Mouse (Mus musculus) MEL (cell line): ENCODE measurements around the gene Pdlim4.

Experiments used
- CTCF ChIP-seq, 3 experiments: IDR thresholded peaks in 2 of 3; conservative IDR thresholded peaks in 1 of 3; 2 replicates each; pipeline ENCODE4 v1.5.1; 2011 to 2012; ENCODE audit warnings: low read length in 3 of 3, low read depth in 2 of 3, mild to moderate bottlenecking in 2 of 3, improper control_type of control experiment in 1 of 3, inconsistent platforms in 1 of 3, mixed read lengths in 1 of 3, moderate library complexity in 1 of 3; ENCODE audit not compliant: control insufficient read depth in 1 of 3, insufficient read depth in 1 of 3, poor library complexity in 1 of 3, severe bottlenecking in 1 of 3
- EP300 ChIP-seq, 2 experiments: IDR thresholded peaks; 2 replicates each; pipeline ENCODE4 v1.6.1; 2011; ENCODE audit warnings: improper control_type of control experiment in 2 of 2, low read length in 2 of 2, low read depth in 1 of 2, mild to moderate bottlenecking in 1 of 2
- ETS1 ChIP-seq: IDR thresholded peaks from 2 replicates; pipeline ENCODE4 v1.6.1; 2012; ENCODE audit warnings: low read depth, mild to moderate bottlenecking, inconsistent platforms, low read length, improper control_type of control experiment, moderate library complexity
- GATA1 ChIP-seq: IDR thresholded peaks from 2 replicates; pipeline ENCODE4 v1.6.1; 2011; ENCODE audit warnings: low read depth, low read length, improper control_type of control experiment
- HCFC1 ChIP-seq: IDR thresholded peaks from 2 replicates; pipeline ENCODE4 v1.6.1; 2012; ENCODE audit warnings: low read depth, mild to moderate bottlenecking, inconsistent platforms, low read length, improper control_type of control experiment, moderate library complexity
- JUND ChIP-seq: IDR thresholded peaks from 2 replicates; pipeline ENCODE4 v1.6.1; 2011; ENCODE audit warnings: low read depth, mild to moderate bottlenecking, improper control_type of control experiment, low read length
- MAFK ChIP-seq: IDR thresholded peaks from 2 replicates; pipeline ENCODE4 v1.6.1; 2011; ENCODE audit warnings: low read depth, mild to moderate bottlenecking, low read length, improper control_type of control experiment, borderline replicate concordance
- MAX ChIP-seq: IDR thresholded peaks from 2 replicates; pipeline ENCODE4 v1.6.1; 2011; ENCODE audit warnings: low read length, improper control_type of control experiment
- MYC ChIP-seq: IDR thresholded peaks from 2 replicates; pipeline ENCODE4 v1.6.1; 2011; ENCODE audit warnings: low read depth, mild to moderate bottlenecking, low read length, improper control_type of control experiment, moderate library complexity
- POLR2A ChIP-seq, 2 experiments: IDR thresholded peaks; 2 replicates each; pipeline ENCODE4 v1.6.1; 2011 to 2012; ENCODE audit warnings: low read length in 2 of 2, mild to moderate bottlenecking in 2 of 2, control low read depth in 1 of 2, improper control_type of control experiment in 1 of 2, low read depth in 1 of 2, moderate library complexity in 1 of 2; ENCODE audit not compliant: control insufficient read depth in 1 of 2, insufficient read depth in 1 of 2, poor library complexity in 1 of 2
- POLR2AphosphoS2 ChIP-seq: IDR thresholded peaks from 2 replicates; pipeline ENCODE4 v1.6.1; 2011; ENCODE audit warnings: low read length, improper control_type of control experiment
- RAD21 ChIP-seq: IDR thresholded peaks from 2 replicates; pipeline ENCODE4 v1.6.1; 2011; ENCODE audit warnings: mild to moderate bottlenecking, low read depth, low read length, improper control_type of control experiment
- TAL1 ChIP-seq: IDR thresholded peaks from 2 replicates; pipeline ENCODE4 v1.6.1; 2012; ENCODE audit warnings: mild to moderate bottlenecking, inconsistent platforms, low read length, moderate library complexity, mixed read lengths
- TCF12 ChIP-seq: IDR thresholded peaks from 2 replicates; pipeline ENCODE4 v1.6.1; 2014; ENCODE audit warnings: low read depth, mild to moderate bottlenecking, inconsistent platforms, low read length, improper control_type of control experiment, moderate library complexity

DNA sequence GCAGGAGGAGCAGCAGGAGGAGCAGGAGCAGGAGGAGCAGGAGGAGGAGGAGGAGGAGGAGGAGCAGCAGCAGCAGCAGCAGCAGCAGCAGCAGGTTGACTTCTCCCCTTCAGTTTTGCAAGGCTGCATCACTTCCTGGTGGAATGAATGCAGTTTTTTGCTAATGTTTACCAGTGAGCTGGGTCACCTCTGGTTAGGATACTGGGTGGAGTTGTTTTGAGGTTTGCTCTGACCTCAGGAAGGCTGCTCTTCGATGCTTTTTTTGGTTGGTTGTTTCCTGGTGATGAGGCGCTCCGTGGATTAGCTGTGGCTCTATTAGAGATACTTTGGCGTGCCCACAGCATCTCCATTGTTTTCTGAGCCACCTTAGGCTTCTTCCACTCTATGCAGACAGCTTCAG, 51.2 kb downstream of the Pdlim4 start:
- TF ChIP-seq CTCF (IDR thresholded peaks at IDR 0.05 in 2 of 3, conservative IDR thresholded peaks at IDR 0.05 in 1 of 3; ENCODE audit: control insufficient read depth in 1 of 3, insufficient read depth in 1 of 3, low read depth in 2 of 3, low read length in 3 of 3, poor library complexity in 1 of 3, severe bottlenecking in 1 of 3) (no peak), POLR2A (IDR thresholded peaks at IDR 0.05; ENCODE audit: control insufficient read depth in 1 of 2, insufficient read depth in 1 of 2, low read depth in 1 of 2, low read length in 2 of 2, poor library complexity in 1 of 2) (no peak), RAD21 (no peak), MAX (no peak), MYC (no peak), GATA1 (no peak), EP300 (IDR thresholded peaks at IDR 0.05; ENCODE audit: low read depth in 1 of 2, low read length in 2 of 2) (no peak), POLR2AphosphoS2 (no peak), MAFK (no peak), TCF12 (no peak), HCFC1 (no peak), JUND (no peak), ETS1 (no peak), TAL1 (no peak)
